ENCODE assay signal across 7 mouse cellular contexts in genomic region chr11:64051195-64051968, GRCm38 (mm10).
DNase-seq lines count a peak whose midpoint lies in the region.

No protein-coding gene starts in this region.

- DNase-seq in right cerebral cortex, postnatal 10 days (ENCODE audit: low spot score in 2 of 2): peak; percentile 61 to 66
- DNase-seq in right cerebral cortex, postnatal 36 days (ENCODE audit: low spot score in 2 of 2): no peak
- peak; percentile 13 to 17 for DNase-seq in frontal cortex, postnatal 10 days (ENCODE audit: low spot score in 2 of 2)
- DNase-seq in lung, postnatal 10 days: peak; percentile 61
- no peak for DNase-seq in c-Kit-positive CD71-positive TER-119-positive erythroid progenitor cells, embryonic 14.5 days (ENCODE audit: low spot score)
- no peak for DNase-seq in kidney, adult 18-20 months
- no peak for DNase-seq in adipocyte (ENCODE audit: low spot score)

Comparison
In these comparisons a context has a peak if more than half of its experiments do, and no peak if none do; other contexts are left out.
1. DNase-seq: peak in right cerebral cortex, postnatal 10 days (2 of 2), frontal cortex, postnatal 10 days (2 of 2) and lung, postnatal 10 days (single experiment); none in right cerebral cortex, postnatal 36 days (0 of 2), c-Kit-positive CD71-positive TER-119-positive erythroid progenitor cells, embryonic 14.5 days (single experiment), kidney, adult 18-20 months (single experiment) and adipocyte (single experiment).